Mouse (Mus musculus) midbrain, embryonic 10.5 days (tissue): ENCODE measurements around the gene Slc22a16. TPM values are rescaled to one million over a fixed set of nuclear protein-coding genes. Genes with fewer than 3 reads are reported as not detected.
A peak's percentile ranks its signal among the peaks of the same experiment; 100 is the strongest.

Experiments
- DNase-seq: peaks from one replicate; pipeline ENCODE4 v3.0.0-alpha.2; 2017; ENCODE audit warnings: low spot score
- H3K27ac ChIP-seq: fragments of 300-500 bp; sonication (generic); replicated peaks from 2 replicates; pipeline ENCODE4 v1.5.1; 2016; ENCODE audit warnings: mild to moderate bottlenecking
- H3K27me3 ChIP-seq: fragments of 300-500 bp; sonication (generic); 2 replicates; pipeline ENCODE4 v1.6.1; 2016; ENCODE audit warnings: low read depth, mild to moderate bottlenecking; ENCODE audit not compliant: poor library complexity, severe bottlenecking
- H3K36me3 ChIP-seq: fragments of 300-500 bp; sonication (generic); 2 replicates; pipeline ENCODE4 v1.6.1; 2016; ENCODE audit warnings: mild to moderate bottlenecking, moderate library complexity
- H3K4me1 ChIP-seq: fragments of 300-500 bp; sonication (generic); 2 replicates; pipeline ENCODE4 v1.6.1; 2016
- H3K4me3 ChIP-seq: fragments of 300-500 bp; sonication (generic); 2 replicates; pipeline ENCODE4 v1.5.1; 2016; ENCODE audit warnings: mild to moderate bottlenecking, moderate library complexity
- H3K9me3 ChIP-seq: fragments of 300-500 bp; sonication (generic); replicated peaks from 2 replicates; pipeline ENCODE4 v1.6.1; 2016; ENCODE audit warnings: mild to moderate bottlenecking
- WGBS: fragments of 180-500 bp; shearing (Covaris S2); methylation state at CpG from one replicate; pipeline ENCODE4 v1.1.7; 2016; 5-methylcytosine and 5-hydroxymethylcytosine counted together
- polyA plus RNA-seq: library from polyadenylated mRNA; unstranded; fragments of >200 nt; fragmentation: Nextera tagmentation; extraction: Ambion mirVana; gene quantifications from 2 replicates; pipeline ENCODE4 v1.2.1, GENCODE M21; 2016

The Slc22a16 gene
- not detected in 2 replicates for polyA plus RNA-seq

DNA sequence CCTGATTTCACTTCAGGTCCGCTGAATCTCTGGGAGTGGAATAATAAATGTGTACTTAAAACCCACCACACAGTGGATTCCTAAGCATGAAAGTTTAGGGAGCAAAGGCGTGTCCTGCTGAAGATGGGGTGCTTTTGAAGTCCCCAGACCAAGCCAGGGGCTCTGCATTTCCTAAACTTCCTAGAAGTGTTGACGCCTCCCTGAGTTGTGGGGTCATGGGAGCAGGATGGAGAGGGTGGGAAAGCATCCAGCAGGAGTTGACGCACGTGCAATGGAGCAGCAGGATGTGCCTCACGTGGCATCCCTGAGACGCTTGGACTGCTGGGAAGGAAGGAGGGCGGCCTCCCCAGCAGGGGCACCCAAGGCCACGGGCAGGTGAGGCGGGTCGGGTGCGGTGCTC lies at the start of gene Slc22a16:
Gene Slc22a16, plus strand, starts transcription at position 301 of the 400 bp plus-strand sequence.
- H3K27me3 ChIP-seq = no peaks in the 10 kb centered on the region
- H3K27ac ChIP-seq = no peak within 1 kb of the TSS
- H3K4me3 ChIP-seq = no peak within 1 kb of the TSS
- no peaks in the 10 kb centered on the region for H3K4me1 ChIP-seq
- 0 out of 2 replicates have a peak, but pooled peaks cover 4% of the 10 kb centered on the region for H3K9me3 ChIP-seq
- DNase-seq = no peak
- WGBS = 92% methylated on average over 12 of the region's 12 CpGs
- H3K36me3 ChIP-seq = no peaks in the 10 kb centered on the region

- Histone ChIP-seq H3K36me3 (no peaks in the 10 kb centered on the region), H3K27ac (peak overlapping the region; percentile 63), H3K9me3 (no peaks in the 10 kb centered on the region), H3K4me3 (no peak overlapping the region), H3K27me3 (no peaks in the 10 kb centered on the region; the same call in 1 of the 2 replicates), H3K4me1 (peaks cover 51% of the 10 kb centered on the region)
- WGBS = 29% methylated on average over 12 of the region's 12 CpGs
- peak; percentile 39 for DNase-seq
Measured at GRCm38 (mm10) chr10:40521579-40521978, 48.6 kb upstream of the Slc22a16 start.

DNA sequence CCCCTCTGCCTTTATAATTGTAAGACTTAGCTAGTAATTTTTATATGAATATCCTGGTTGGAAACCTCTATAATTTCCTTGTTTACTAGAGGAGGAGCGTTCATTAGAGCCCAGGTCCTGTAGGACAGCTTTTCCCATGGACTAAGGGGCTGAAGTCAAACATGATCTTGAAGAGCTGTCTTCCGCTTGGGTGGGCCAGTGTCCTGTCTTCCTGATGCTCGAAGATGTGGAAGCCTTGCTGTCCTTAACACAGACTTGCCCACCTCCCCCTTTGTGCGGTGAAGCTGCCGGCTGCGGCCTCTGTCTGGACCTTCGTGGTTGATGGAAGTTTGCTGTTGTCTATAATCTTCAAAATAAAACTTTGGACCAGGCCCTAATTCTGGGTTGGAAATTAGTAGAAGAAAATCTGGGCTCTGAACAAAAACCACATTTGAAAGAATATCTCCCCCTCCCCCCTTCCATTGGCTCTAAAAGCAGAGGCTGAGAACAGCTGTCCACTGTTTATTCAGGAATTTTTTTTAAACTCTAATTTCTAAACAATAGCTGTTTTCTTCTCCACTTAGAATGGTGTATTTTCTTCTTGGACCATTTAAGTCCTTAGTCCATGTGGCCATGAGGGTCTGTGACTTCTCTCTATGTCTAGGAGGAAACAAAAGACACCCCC lies 46.7 kb upstream of the Slc22a16 start:
- H3K27ac ChIP-seq = 0 out of 2 replicates have a peak overlapping the region, but pooled peaks have one; percentile 52

DNA sequence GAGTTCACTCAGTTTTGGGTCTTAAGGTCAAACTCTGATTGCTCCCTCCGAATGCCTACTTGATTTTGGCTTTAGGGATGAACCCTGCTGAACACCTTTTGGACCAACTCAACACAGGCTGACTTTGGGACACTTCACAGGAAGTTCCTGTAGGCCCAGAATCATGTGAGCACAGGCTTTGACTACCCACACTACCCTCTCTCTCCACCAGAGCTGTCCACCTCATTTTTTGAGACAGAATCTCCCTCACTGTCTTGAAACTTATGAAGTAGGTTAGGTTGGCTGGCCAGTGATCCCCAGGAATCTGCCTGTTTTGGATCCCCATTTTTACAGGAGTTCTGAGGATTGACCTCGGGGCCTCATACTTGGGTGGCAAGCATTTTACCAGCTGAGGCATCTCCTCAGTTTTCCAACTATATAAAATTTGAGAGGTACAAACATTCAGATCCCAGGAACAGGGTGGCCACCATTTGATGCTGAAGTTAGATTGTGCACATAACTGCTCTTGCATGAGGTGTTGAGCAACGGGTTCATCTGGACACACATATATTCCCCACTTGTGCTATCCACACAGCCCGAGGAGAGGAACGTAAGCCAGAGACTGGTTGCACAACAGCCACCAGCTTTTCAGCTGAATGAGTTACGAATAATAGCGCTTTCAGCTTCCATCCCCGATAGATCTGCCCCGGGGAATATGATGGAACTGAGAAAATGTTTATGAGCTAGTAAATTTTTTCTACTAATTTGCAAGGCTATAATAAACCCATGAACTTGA lies 45.9 kb upstream of the Slc22a16 start:
- Histone ChIP-seq H3K27me3 (no peaks in the 10 kb centered on the region; the same call in 1 of the 2 replicates), H3K4me3 (no peak overlapping the region), H3K36me3 (no peaks in the 10 kb centered on the region), H3K27ac (no peak overlapping the region), H3K9me3 (no peaks in the 10 kb centered on the region), H3K4me1 (peaks cover 46% of the 10 kb centered on the region)
- DNase-seq = no peak
- WGBS = 86% methylated on average over 9 of the region's 9 CpGs

More for the DNA sequence above, 46.7 kb upstream of the Slc22a16 start:
- no peak overlapping the region for H3K4me3 ChIP-seq
- H3K36me3 ChIP-seq = no peaks in the 10 kb centered on the region
- H3K4me1 ChIP-seq = peaks cover 48% of the 10 kb centered on the region
- 68% methylated on average over 7 of the region's 7 CpGs for WGBS
- H3K9me3 ChIP-seq = no peaks in the 10 kb centered on the region
- DNase-seq = no peak
- no peaks in the 10 kb centered on the region; the same call in 1 of the 2 replicates for H3K27me3 ChIP-seq

- Histone ChIP-seq H3K27ac (no peak overlapping the region), H3K4me1 (peaks cover 40% of the 10 kb centered on the region), H3K9me3 (no peaks in the 10 kb centered on the region), H3K36me3 (no peaks in the 10 kb centered on the region), H3K27me3 (no peaks in the 10 kb centered on the region), H3K4me3 (no peak overlapping the region)
- DNase-seq = no peak
- 32% methylated on average over 10 of the region's 10 CpGs for WGBS
Measured at GRCm38 (mm10) chr10:40524991-40525390, 45.1 kb upstream of the Slc22a16 start.

DNA sequence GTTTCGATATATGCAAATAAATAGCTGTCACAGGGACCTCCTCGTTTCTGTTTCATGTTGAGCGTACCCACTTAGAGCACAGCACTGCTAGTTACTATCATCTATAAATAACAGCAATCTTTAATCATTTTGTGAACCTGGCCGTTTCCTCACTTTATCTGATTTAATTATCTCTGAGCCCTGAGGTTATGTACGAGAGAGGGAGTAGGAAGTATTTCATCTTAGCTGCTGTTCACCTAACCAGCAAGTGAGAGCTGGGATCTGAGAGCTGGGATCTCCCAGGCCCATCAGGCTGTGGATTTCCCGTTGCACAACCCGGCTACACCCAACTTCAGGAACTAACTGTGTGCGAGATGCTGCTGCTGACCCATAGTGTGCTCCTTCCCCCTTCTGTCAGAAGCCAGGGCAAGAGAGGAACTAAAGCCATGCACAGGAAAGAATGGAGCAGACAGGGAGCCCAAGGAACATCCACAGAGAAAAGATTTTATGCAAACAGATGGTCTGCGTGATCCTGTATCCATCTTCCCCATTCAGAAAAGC lies 44.5 kb upstream of the Slc22a16 start:
- H3K36me3 ChIP-seq = no peaks in the 10 kb centered on the region
- no peak overlapping the region for H3K27ac ChIP-seq
- peaks cover 40% of the 10 kb centered on the region for H3K4me1 ChIP-seq
- H3K9me3 ChIP-seq = no peaks in the 10 kb centered on the region
- 77% methylated on average over 9 of the region's 9 CpGs for WGBS
- no peaks in the 10 kb centered on the region for H3K27me3 ChIP-seq
- no peak overlapping the region for H3K4me3 ChIP-seq
- no peak for DNase-seq

DNA sequence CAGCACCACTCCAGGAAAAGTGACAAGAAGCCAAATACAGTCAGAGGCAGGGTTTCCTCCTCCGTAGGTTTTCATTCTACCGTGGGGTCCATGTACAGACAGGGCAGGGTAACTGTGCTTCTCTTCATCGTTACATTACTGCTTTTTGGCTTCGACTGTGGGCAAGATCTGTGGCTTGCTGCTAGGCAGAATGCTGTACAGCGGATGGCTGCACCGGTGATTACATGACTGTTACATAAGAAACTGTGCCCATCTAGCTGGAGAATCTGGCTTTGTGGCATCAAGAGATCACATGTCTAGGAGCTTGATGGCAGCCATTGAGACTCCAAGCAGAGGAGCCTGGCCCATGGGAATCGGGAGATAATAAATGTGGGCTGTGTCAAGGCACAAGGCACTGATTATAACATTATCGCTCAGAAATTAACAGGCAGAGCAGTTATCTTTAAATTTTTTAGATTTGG lies 43.8 kb upstream of the Slc22a16 start:
- no peak overlapping the region for H3K4me3 ChIP-seq
- H3K27ac ChIP-seq = no peak overlapping the region
- peaks cover 35% of the 10 kb centered on the region for H3K4me1 ChIP-seq
- WGBS = 89% methylated on average over 8 of the region's 8 CpGs
- no peak for DNase-seq
- H3K9me3 ChIP-seq = no peaks in the 10 kb centered on the region
- no peaks in the 10 kb centered on the region for H3K27me3 ChIP-seq
- H3K36me3 ChIP-seq = no peaks in the 10 kb centered on the region

DNA sequence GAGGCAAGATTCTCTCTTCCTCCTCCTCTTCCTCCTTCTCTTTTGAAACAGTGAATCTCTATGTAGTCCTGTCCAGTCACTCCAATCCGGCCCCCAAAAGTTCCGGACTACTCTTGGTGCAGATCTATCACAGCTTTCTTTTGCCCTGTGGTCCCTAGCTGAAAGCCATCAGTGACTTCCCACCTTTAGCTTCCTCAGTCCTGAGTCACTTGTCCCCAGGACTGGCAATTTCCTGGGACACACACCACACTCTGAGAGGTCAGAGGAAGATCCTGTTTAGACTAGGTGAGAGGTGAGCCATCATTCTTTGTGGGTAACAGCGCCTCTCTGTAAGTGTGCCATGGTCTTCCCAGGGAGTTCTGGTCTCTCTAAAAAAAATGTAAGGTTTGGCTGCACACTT lies 43.1 kb upstream of the Slc22a16 start:
- Histone ChIP-seq H3K4me3 (no peak overlapping the region), H3K27ac (no peak overlapping the region), H3K27me3 (no peaks in the 10 kb centered on the region), H3K36me3 (no peaks in the 10 kb centered on the region), H3K9me3 (no peaks in the 10 kb centered on the region), H3K4me1 (peaks cover 29% of the 10 kb centered on the region)
- no peak for DNase-seq
- 78% methylated on average over 3 of the region's 3 CpGs for WGBS

DNA sequence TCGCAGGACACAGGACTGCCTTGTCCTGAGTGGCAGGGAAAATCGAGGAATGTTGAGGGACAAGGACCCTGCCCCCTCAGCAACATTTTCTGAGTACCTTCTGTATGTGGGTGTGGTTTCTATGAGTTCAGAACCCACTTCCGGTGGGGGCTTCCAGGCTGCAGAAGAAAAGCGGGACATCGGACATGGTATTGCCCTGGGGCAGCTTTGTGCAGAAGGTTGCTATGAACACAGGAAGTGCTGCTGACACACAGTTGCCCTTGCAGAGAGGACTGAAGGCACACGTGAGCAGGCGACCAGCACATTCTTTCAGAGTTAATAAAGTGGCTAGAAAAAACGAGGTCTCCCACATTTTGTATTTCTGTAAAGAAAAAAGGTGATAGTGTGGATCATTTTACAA lies 42.6 kb upstream of the Slc22a16 start:
- H3K4me3 ChIP-seq = no peak overlapping the region
- H3K9me3 ChIP-seq = no peaks in the 10 kb centered on the region
- H3K27me3 ChIP-seq = no peaks in the 10 kb centered on the region
- DNase-seq = no peak
- peaks cover 23% of the 10 kb centered on the region for H3K4me1 ChIP-seq
- H3K27ac ChIP-seq = no peak overlapping the region
- H3K36me3 ChIP-seq = no peaks in the 10 kb centered on the region
- WGBS = 73% methylated on average over 8 of the region's 8 CpGs

DNA sequence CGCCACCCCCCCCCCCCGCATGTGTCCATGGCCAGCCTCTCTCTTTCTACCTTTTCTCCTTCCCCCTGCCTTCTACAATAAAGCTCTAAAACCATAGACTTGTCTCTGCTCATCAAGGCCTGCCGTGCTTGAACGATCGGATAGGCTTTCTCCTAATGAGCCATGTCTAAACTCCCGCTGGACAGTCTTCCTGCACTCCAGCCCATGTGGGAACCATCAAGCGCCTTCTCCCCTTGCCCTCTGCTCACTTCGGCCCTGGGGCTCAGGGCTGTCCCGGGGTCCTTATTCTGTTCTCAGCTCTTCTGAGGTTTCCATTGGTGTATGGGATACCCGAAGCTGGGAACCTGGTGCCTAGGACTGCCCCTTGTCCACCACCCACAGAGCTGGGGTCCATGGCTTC lies 41.5 kb upstream of the Slc22a16 start:
- H3K36me3 ChIP-seq = no peaks in the 10 kb centered on the region
- H3K27me3 ChIP-seq = no peaks in the 10 kb centered on the region
- H3K4me1 ChIP-seq = peaks cover 12% of the 10 kb centered on the region
- no peak overlapping the region for H3K4me3 ChIP-seq
- peaks cover 7% of the 10 kb centered on the region; the same call in 1 of the 2 replicates for H3K9me3 ChIP-seq
- no peak overlapping the region; the same call in 1 of the 2 replicates for H3K27ac ChIP-seq
- WGBS = 64% methylated on average over 8 of the region's 10 CpGs
- DNase-seq = no peak

- 65% methylated on average over 6 of the region's 6 CpGs for WGBS
- H3K9me3 ChIP-seq = peaks cover 7% of the 10 kb centered on the region; the same call in 1 of the 2 replicates
Measured at GRCm38 (mm10) chr10:40529617-40530016, 40.5 kb upstream of the Slc22a16 start.

GRCm38 (mm10) chr10:40530661-40531060 lies 39.5 kb upstream of the Slc22a16 start:
- Histone ChIP-seq H3K27me3 (no peaks in the 10 kb centered on the region), H3K4me3 (no peak overlapping the region), H3K36me3 (no peaks in the 10 kb centered on the region), H3K27ac (no peak overlapping the region), H3K4me1 (peaks cover 8% of the 10 kb centered on the region; the same call in 1 of the 2 replicates), H3K9me3 (peaks cover 7% of the 10 kb centered on the region; the same call in 1 of the 2 replicates)
- DNase-seq = no peak
- WGBS = 86% methylated on average over 3 of the region's 3 CpGs

More at GRCm38 (mm10) chr10:40529617-40530016, 40.5 kb upstream of the Slc22a16 start:
- Histone ChIP-seq H3K4me1 (peaks cover 8% of the 10 kb centered on the region; the same call in 1 of the 2 replicates), H3K27ac (no peak overlapping the region), H3K36me3 (no peaks in the 10 kb centered on the region), H3K4me3 (no peak overlapping the region), H3K27me3 (no peaks in the 10 kb centered on the region)
- DNase-seq = peak; percentile 43
